Mouse (Mus musculus) forebrain, embryonic 14.5 days (tissue): ENCODE results near the gene Rrnad1. TPM values are rescaled to one million over a fixed set of nuclear protein-coding genes. Genes with fewer than 3 reads are reported as not detected.
"Not testable (repeated sequence)": the region's sequence is repeated elsewhere in the genome, so short reads cannot be mapped to it uniquely, and the experiment has no call there.

Source experiments
- ATAC-seq: fragments of 200-750 bp; cut with Nextera tagmentation; 2 replicates; pipeline ENCODE4 v1.8.0; 2017; ENCODE audit warnings: mild to moderate bottlenecking, moderate library complexity
- DNase-seq: peaks from one replicate; pipeline ENCODE4 v3.0.0-alpha.2; 2015; ENCODE audit warnings: low spot score
- H3K27ac ChIP-seq: fragments of 300-500 bp; sonication (generic); 2 replicates; pipeline ENCODE4 v1.5.1; 2014; ENCODE audit warnings: low read depth, mild to moderate bottlenecking, control low read depth, low read length, moderate library complexity
- H3K27me3 ChIP-seq: fragments of 300-500 bp; sonication (generic); replicated peaks from 2 replicates; pipeline ENCODE4 v1.6.1; 2014; ENCODE audit warnings: low read length, control low read depth, mixed read lengths; ENCODE audit not compliant: control insufficient read depth, insufficient read depth
- H3K36me3 ChIP-seq: fragments of 300-500 bp; sonication (generic); 2 replicates; pipeline ENCODE4 v1.6.1; 2014; ENCODE audit warnings: low read length, control low read depth; ENCODE audit not compliant: control insufficient read depth, insufficient read depth
- H3K4me1 ChIP-seq: fragments of 300-500 bp; sonication (generic); 2 replicates; pipeline ENCODE4 v1.6.1; 2014; ENCODE audit warnings: antibody characterized with exemption, low read length, control low read depth; ENCODE audit not compliant: control insufficient read depth, insufficient read depth
- H3K4me2 ChIP-seq: fragments of 300-500 bp; sonication (generic); 2 replicates; pipeline ENCODE4 v1.6.1; 2014; ENCODE audit warnings: mild to moderate bottlenecking, control low read depth, low read length
- H3K4me3 ChIP-seq: fragments of 300-500 bp; sonication (generic); 2 replicates; pipeline ENCODE4 v1.5.1; 2014; ENCODE audit warnings: low read depth, low read length, control low read depth
- H3K9ac ChIP-seq: fragments of 300-500 bp; sonication (generic); 2 replicates; pipeline ENCODE4 v1.6.1; 2014; ENCODE audit warnings: mild to moderate bottlenecking, low read length, control low read depth, moderate library complexity
- H3K9me3 ChIP-seq: fragments of 300-500 bp; sonication (generic); replicated peaks from 2 replicates; pipeline ENCODE4 v1.6.1; 2016; ENCODE audit warnings: low read length, control low read depth, mixed read lengths; ENCODE audit not compliant: control insufficient read depth
- WGBS: fragments of 180-500 bp; shearing (Covaris S2); extraction: QIAGEN DNeasy Blood & Tissue Kit; methylation state at CpG from one replicate; pipeline ENCODE4 v1.1.7; 2014; 5-methylcytosine and 5-hydroxymethylcytosine counted together
- polyA plus RNA-seq: library from polyadenylated mRNA; unstranded; fragments of >200 nt; fragmentation: Nextera tagmentation; extraction: Ambion mirVana; gene quantifications from 2 replicates; pipeline ENCODE4 v1.2.1, GENCODE M21; 2014

Rrnad1 gene
- polyA plus RNA-seq, 1 experiment from 2014 or later, result 15.6 TPM

- under 1% methylated on average over 55 of the region's 57 CpGs for WGBS
- Histone ChIP-seq H3K27ac (peak within 1 kb of the TSS; percentile 95), H3K9ac (peak within 1 kb of the TSS; percentile 96), H3K27me3 (no peaks in the 10 kb centered on the region), H3K4me3 (peak within 1 kb of the TSS; percentile 98), H3K36me3 (no peaks in the 10 kb centered on the region), H3K9me3 (no peaks in the 10 kb centered on the region), H3K4me1 (peaks cover 26% of the 10 kb centered on the region), H3K4me2 (peak within 1 kb of the TSS; percentile 70)
- ATAC-seq (peak; percentile 97), DNase-seq (peak; percentile 99)
Observed at GRCm38 (mm10) chr3:87905880-87906485, 24.5 kb downstream of the Rrnad1 start, which contains the start of gene Hdgf. Hdgf (plus strand) TSS chr3:87906321.

DNA sequence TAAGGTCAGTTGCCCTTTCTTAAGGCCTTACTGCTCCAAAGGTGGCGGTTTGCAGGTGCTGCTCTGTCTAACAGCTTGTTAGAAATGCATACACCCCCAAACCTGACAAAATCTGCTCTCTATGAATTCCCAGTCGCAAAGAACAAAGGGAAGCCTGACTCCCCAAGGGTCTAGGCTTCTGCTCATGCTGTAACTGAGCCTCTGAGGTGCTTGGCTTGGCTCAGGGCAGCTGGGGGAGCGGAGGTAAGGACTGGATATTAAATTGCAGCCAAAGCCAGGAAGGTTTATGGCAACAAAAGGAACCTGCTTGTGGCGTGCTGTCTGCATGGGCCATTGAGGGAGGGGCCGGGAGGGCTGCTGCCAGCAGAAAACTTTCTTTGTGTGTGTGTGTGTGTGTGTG is 26.7 kb downstream of the Rrnad1 start:
- 47% methylated on average over 5 of the region's 5 CpGs for WGBS
- H3K36me3 ChIP-seq, result no peaks in the 10 kb centered on the region

DNA sequence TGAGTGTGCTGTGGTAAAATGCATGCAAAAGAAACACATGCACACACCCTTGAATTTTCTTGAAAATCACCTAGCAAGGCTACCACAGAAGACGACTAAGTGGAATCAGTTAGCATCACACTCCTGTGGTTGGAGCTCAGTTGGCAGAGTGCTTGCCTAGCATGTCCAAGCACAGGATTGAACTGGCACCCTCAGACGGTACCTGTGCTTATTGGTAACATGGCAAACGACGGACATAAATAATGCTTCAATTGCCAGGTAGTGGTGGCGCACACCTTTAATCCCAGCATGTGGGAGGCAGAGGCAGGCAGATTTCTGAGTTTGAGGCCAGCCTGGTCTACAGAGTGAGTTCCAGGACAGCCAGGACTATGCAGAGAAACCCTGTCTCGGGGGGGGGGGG is 28.6 kb downstream of the Rrnad1 start:
- not testable (repeated sequence) for DNase-seq, H3K4me1 ChIP-seq, H3K9me3 ChIP-seq, ATAC-seq, H3K4me3 ChIP-seq, H3K27ac ChIP-seq, H3K27me3 ChIP-seq, H3K9ac ChIP-seq, H3K4me2 ChIP-seq, H3K36me3 ChIP-seq
- 89% methylated on average over 5 of the region's 6 CpGs for WGBS

More for the DNA sequence above, 26.7 kb downstream of the Rrnad1 start:
- Histone ChIP-seq H3K27me3 (no peaks in the 10 kb centered on the region), H3K9ac (no peak overlapping the region), H3K4me1 (peaks cover 13% of the 10 kb centered on the region), H3K9me3 (no peaks in the 10 kb centered on the region), H3K4me2 (no peak overlapping the region), H3K27ac (no peak overlapping the region), H3K4me3 (no peak overlapping the region)
- ATAC-seq (no peak), DNase-seq (no peak)

GRCm38 (mm10) chr3:87901036-87901624 is 29.4 kb downstream of the Rrnad1 start:
- Histone ChIP-seq H3K36me3 (no peaks in the 10 kb centered on the region), H3K9me3 (no peaks in the 10 kb centered on the region), H3K27me3 (no peaks in the 10 kb centered on the region), H3K9ac (no peak overlapping the region), H3K27ac (no peak overlapping the region), H3K4me2 (no peak overlapping the region), H3K4me1 (no peaks in the 10 kb centered on the region), H3K4me3 (no peak overlapping the region)
- WGBS, result 59% methylated on average over 1 of the region's 1 CpGs
- ATAC-seq (no peak), DNase-seq (no peak)

- Histone ChIP-seq H3K4me1 (no peaks in the 10 kb centered on the region), H3K27ac (no peak overlapping the region), H3K9me3 (no peaks in the 10 kb centered on the region), H3K4me2 (no peak overlapping the region), H3K36me3 (no peaks in the 10 kb centered on the region), H3K27me3 (no peaks in the 10 kb centered on the region), H3K9ac (no peak overlapping the region), H3K4me3 (no peak overlapping the region)
- no peak for ATAC-seq
- no peak for DNase-seq
- WGBS, result 81% methylated on average over 3 of the region's 3 CpGs
Observed at GRCm38 (mm10) chr3:87899776-87900175, 30.7 kb downstream of the Rrnad1 start.

GRCm38 (mm10) chr3:87899266-87899665 is 31.3 kb downstream of the Rrnad1 start:
- 70% methylated on average over 3 of the region's 3 CpGs for WGBS
- ATAC-seq (no peak), DNase-seq (no peak)
- Histone ChIP-seq H3K4me2 (no peak overlapping the region), H3K27ac (no peak overlapping the region), H3K9ac (no peak overlapping the region), H3K27me3 (no peaks in the 10 kb centered on the region), H3K4me3 (no peak overlapping the region), H3K9me3 (no peaks in the 10 kb centered on the region), H3K4me1 (no peaks in the 10 kb centered on the region), H3K36me3 (no peaks in the 10 kb centered on the region)

DNA sequence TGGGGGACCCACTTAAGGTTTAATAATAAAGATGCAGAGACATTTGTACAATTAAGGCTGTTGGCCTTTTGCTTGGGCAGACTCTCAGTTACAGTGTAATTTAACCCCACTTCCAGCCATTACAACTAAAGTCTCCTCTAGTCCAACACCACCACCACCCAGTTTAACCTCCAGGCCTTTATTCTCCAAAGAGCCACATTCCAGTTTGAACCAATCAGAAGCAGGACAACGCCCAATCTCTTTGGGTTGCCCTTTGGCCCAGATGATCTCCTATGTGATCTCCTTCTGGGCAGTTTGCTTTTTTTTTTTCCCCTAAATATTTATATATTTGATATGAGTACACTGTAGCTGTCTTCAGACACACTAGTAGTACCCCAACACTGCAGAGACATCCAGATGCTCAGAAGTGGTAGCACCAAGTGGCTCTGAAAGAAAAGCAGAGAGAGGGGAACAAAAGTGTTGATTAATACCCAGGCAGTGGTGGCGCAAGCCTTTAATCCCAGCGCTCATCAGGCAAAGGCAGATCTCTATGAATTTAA is 37.1 kb downstream of the Rrnad1 start:
- Histone ChIP-seq H3K4me3 (no peak overlapping the region), H3K36me3 (no peaks in the 10 kb centered on the region), H3K27me3 (no peaks in the 10 kb centered on the region), H3K27ac (no peak overlapping the region), H3K4me1 (no peaks in the 10 kb centered on the region), H3K9ac (no peak overlapping the region), H3K4me2 (no peak overlapping the region), H3K9me3 (no peaks in the 10 kb centered on the region)
- no peak for ATAC-seq
- WGBS, result 68% methylated on average over 3 of the region's 3 CpGs
- DNase-seq, result no peak

DNA sequence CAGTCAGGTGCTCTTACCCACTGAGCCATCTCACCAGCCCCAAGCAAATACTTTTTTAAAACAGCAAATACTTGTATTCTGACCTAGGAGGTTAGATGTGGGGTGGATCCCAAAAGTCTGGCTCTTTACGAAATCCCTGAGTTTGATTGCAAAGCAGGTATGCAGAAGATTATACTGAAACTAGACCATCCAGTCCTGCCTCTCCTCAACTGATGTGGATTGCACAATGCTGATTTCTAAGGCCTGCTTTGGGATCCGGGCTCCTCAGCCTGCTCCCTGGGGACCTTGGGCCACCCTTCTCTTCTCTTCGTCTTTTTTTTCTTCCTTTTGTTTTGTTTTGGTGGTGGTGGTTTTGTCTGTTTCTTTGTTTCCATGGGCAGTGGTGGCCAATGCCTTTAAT is 39.0 kb downstream of the Rrnad1 start:
- H3K9ac ChIP-seq, result no peak overlapping the region
- WGBS, result 43% methylated on average over 3 of the region's 3 CpGs
- ATAC-seq, result no peak

DNA sequence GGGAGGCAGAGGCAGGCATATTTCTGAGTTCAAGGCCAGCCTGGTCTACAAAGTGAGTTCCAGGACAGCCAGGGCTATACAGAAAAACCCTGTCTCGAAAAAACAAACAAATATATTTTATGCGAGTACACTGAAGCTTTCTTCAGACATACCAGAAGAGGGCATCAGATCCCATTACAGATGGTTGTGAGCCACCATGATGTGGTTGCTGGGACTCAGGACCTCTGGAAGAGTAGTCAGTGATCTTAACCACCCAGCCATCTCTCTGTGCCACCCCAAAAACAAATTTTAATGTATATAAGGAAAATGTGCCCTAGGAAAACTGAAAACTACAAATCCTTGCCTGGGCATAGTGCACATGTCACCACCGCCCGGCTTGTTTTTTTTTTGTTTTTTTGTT is 43.1 kb downstream of the Rrnad1 start:
- peaks cover 17% of the 10 kb centered on the region for H3K4me1 ChIP-seq
- H3K27me3 ChIP-seq, H3K4me2 ChIP-seq, H3K36me3 ChIP-seq, H3K9me3 ChIP-seq, ATAC-seq, H3K27ac ChIP-seq, H3K4me3 ChIP-seq, DNase-seq, H3K9ac ChIP-seq: not testable (repeated sequence)
- 80% methylated on average over 4 of the region's 4 CpGs for WGBS

More for the DNA sequence above, 39.0 kb downstream of the Rrnad1 start:
- Histone ChIP-seq H3K4me2 (no peak overlapping the region), H3K36me3 (no peaks in the 10 kb centered on the region), H3K4me3 (no peak overlapping the region), H3K9me3 (no peaks in the 10 kb centered on the region), H3K27me3 (no peaks in the 10 kb centered on the region), H3K27ac (no peak overlapping the region), H3K4me1 (no peaks in the 10 kb centered on the region)
- no peak for DNase-seq
